Comparison of ENCODE assay signal across 14 mouse cellular contexts in genomic region chr4:151158250-151158649, GRCm38 (mm10).
DNase-seq lines count a peak whose midpoint lies in the region; ATAC-seq and TF ChIP-seq lines count a peak whose summit lies in the region.
"Had no signal": no experiment of that assay in that cellular context is flagged by ENCODE, and none has a peak within 500 bp of the region (broad histone marks: within the 10 kb centered on the region; RNA-seq: fewer than 3 reads in every experiment).

No protein-coding gene starts in this region.

- H3K4me1 ChIP-seq in kidney, postnatal 0 days (replicated peaks; ENCODE audit: insufficient read depth, low read length) = no peaks in the 10 kb centered on the region
- 0 out of 2 replicates have a peak, but pooled peaks cover 3% of the 10 kb centered on the region for H3K4me1 ChIP-seq in midbrain, postnatal 0 days (ENCODE audit: insufficient read depth, low read length)
- peaks cover 8% of the 10 kb centered on the region; the same call in 1 of the 2 replicates for H3K4me1 ChIP-seq in midbrain, embryonic 11.5 days (ENCODE audit: control insufficient read depth, insufficient read depth, low read length)
- H3K4me1 ChIP-seq: embryonic facial prominence, embryonic 13.5 days; limb, embryonic 13.5 days had no signal

- 51% methylated on average over 3 of the region's 3 CpGs for WGBS in kidney, postnatal 0 days
- WGBS in midbrain, postnatal 0 days = 57% methylated on average over 3 of the region's 3 CpGs
- 61% methylated on average over 3 of the region's 3 CpGs for WGBS in midbrain, embryonic 11.5 days

- H3K4me3 ChIP-seq in kidney, postnatal 0 days (replicated peaks; ENCODE audit: low read depth, low read length) = no peak overlapping the region
- no peak overlapping the region for H3K4me3 ChIP-seq in midbrain, postnatal 0 days (ENCODE audit: low read depth, low read length)
- no peak overlapping the region for H3K4me3 ChIP-seq in midbrain, embryonic 11.5 days (ENCODE audit: low read depth, low read length)
- H3K4me3 ChIP-seq: embryonic facial prominence, embryonic 13.5 days; heart, embryonic 15.5 days; limb, embryonic 13.5 days; midbrain, embryonic 12.5 days had no signal

- H3K9ac ChIP-seq in kidney, postnatal 0 days (ENCODE audit: low read depth, low read length) = no peak overlapping the region
- H3K9ac ChIP-seq in midbrain, postnatal 0 days (replicated peaks; ENCODE audit: low read length, poor library complexity, severe bottlenecking) = no peak overlapping the region
- H3K9ac ChIP-seq in midbrain, embryonic 11.5 days (ENCODE audit: low read length) = no peak overlapping the region
- H3K9ac ChIP-seq: embryonic facial prominence, embryonic 13.5 days; heart, embryonic 15.5 days; hindbrain, embryonic 14.5 days; limb, embryonic 13.5 days; midbrain, embryonic 12.5 days had no signal

- TF ChIP-seq POLR2A in brain, embryonic 14.5 days (IDR thresholded peaks at IDR 0.05; ENCODE audit: borderline replicate concordance, extremely low read depth, insufficient read depth, insufficient read length, poor library complexity, severe bottlenecking) = no peak

- no peak overlapping the region for H3K4me2 ChIP-seq in kidney, postnatal 0 days (ENCODE audit: low read length)
- no peak overlapping the region for H3K4me2 ChIP-seq in midbrain, postnatal 0 days (ENCODE audit: low read depth, low read length, poor library complexity, severe bottlenecking)
- no peak overlapping the region for H3K4me2 ChIP-seq in midbrain, embryonic 11.5 days
- H3K4me2 ChIP-seq: embryonic facial prominence, embryonic 13.5 days; heart, embryonic 15.5 days; hindbrain, embryonic 14.5 days; limb, embryonic 13.5 days; midbrain, embryonic 12.5 days had no signal

- no peaks in the 10 kb centered on the region for H3K9me3 ChIP-seq in kidney, postnatal 0 days (replicated peaks; ENCODE audit: low read length)
- no peaks in the 10 kb centered on the region for H3K9me3 ChIP-seq in midbrain, postnatal 0 days (ENCODE audit: low read length)
- H3K9me3 ChIP-seq in midbrain, embryonic 11.5 days (ENCODE audit: control insufficient read depth, low read length) = no peaks in the 10 kb centered on the region
- H3K9me3 ChIP-seq: embryonic facial prominence, embryonic 13.5 days; heart, embryonic 15.5 days; limb, embryonic 13.5 days; midbrain, embryonic 12.5 days had no signal

- ATAC-seq in kidney, postnatal 0 days (replicated peaks; ENCODE audit: low FRiP score, low read depth) = no peak
- ATAC-seq in midbrain, postnatal 0 days (ENCODE audit: low FRiP score) = no peak
- no peak for ATAC-seq in midbrain, embryonic 11.5 days (ENCODE audit: low FRiP score)

- intact Hi-C loops in gastrocnemius, postnatal 36 days (cut with DNase I) = loop anchor here (5.0 to 10.0 kb wide), 3 partner anchors 477 to 697 kb away; no protein-coding TSS in a partner anchor

- TF ChIP-seq CTCF in kidney, postnatal 0 days (IDR thresholded peaks at IDR 0.05; ENCODE audit: low read depth) = peak; percentile 36
- peak; percentile 39 for TF ChIP-seq CTCF in midbrain, postnatal 0 days (IDR thresholded peaks at IDR 0.05)
- TF ChIP-seq CTCF in brain, embryonic 14.5 days (IDR thresholded peaks at IDR 0.05; ENCODE audit: borderline replicate concordance, extremely low read depth, insufficient read depth, insufficient read length) = peak; percentile 29; the same call in 1 of the 2 replicates

- DNase-seq in kidney, postnatal 0 days (ENCODE audit: low spot score) = no peak
- DNase-seq in kidney, adult 18-20 months = no peak
- DNase-seq in midbrain, postnatal 0 days (ENCODE audit: low spot score) = no peak
- no peak for DNase-seq in midbrain, embryonic 11.5 days (ENCODE audit: low spot score, missing footprints)
- DNase-seq in brain, embryonic 14.5 days (ENCODE audit: low read depth) = no peak
- DNase-seq in ovary, postnatal 14 days (ENCODE audit: low spot score) = no peak
- DNase-seq in gastrocnemius, postnatal 36 days = no peak
- DNase-seq: cerebellum, adult 11-12 months; lung, postnatal 14 days had no signal

- no peaks in the 10 kb centered on the region for H3K27me3 ChIP-seq in kidney, postnatal 0 days (ENCODE audit: insufficient read depth, low read length)
- peaks cover 6% of the 10 kb centered on the region; the same call in 1 of the 2 replicates for H3K27me3 ChIP-seq in midbrain, postnatal 0 days (ENCODE audit: insufficient read depth, low read length)
- no peaks in the 10 kb centered on the region; the same call in 1 of the 2 replicates for H3K27me3 ChIP-seq in midbrain, embryonic 11.5 days (ENCODE audit: control insufficient read depth, insufficient read depth, low read length)
- H3K27me3 ChIP-seq: embryonic facial prominence, embryonic 13.5 days had no signal

- H3K27ac ChIP-seq in kidney, postnatal 0 days = no peak overlapping the region
- H3K27ac ChIP-seq in midbrain, postnatal 0 days (ENCODE audit: low read depth, low read length) = no peak overlapping the region
- no peak overlapping the region for H3K27ac ChIP-seq in midbrain, embryonic 11.5 days (ENCODE audit: low read depth, low read length)
- H3K27ac ChIP-seq: embryonic facial prominence, embryonic 13.5 days; heart, embryonic 15.5 days; hindbrain, embryonic 14.5 days; limb, embryonic 13.5 days; midbrain, embryonic 12.5 days had no signal

- H3K36me3 ChIP-seq in kidney, postnatal 0 days (ENCODE audit: insufficient read depth, low read length) = no peaks in the 10 kb centered on the region
- no peaks in the 10 kb centered on the region for H3K36me3 ChIP-seq in midbrain, postnatal 0 days (ENCODE audit: insufficient read depth, low read length)
- no peaks in the 10 kb centered on the region for H3K36me3 ChIP-seq in midbrain, embryonic 11.5 days (ENCODE audit: control insufficient read depth, insufficient read depth, low read length)
- H3K36me3 ChIP-seq: embryonic facial prominence, embryonic 13.5 days; heart, embryonic 15.5 days; limb, embryonic 13.5 days; midbrain, embryonic 12.5 days had no signal
